Comparison of ENCODE assay signal across 10 mouse cellular contexts in genomic region chr10:10184386-10184785, GRCm38 (mm10).
DNase-seq lines count a peak whose midpoint lies in the region; ATAC-seq lines count a peak whose summit lies in the region.
"Had no signal": no experiment of that assay in that cellular context is flagged by ENCODE, and none has a peak within 500 bp of the region (broad histone marks: within the 10 kb centered on the region; RNA-seq: fewer than 3 reads in every experiment).

No protein-coding gene starts in this region.

- no peaks in the 10 kb centered on the region for H3K36me3 ChIP-seq in lung, embryonic 15.5 days
- H3K36me3 ChIP-seq in hindbrain, embryonic 10.5 days = no peaks in the 10 kb centered on the region
- H3K36me3 ChIP-seq in midbrain, embryonic 16.5 days (ENCODE audit: control insufficient read depth, insufficient read depth, low read length) = no peaks in the 10 kb centered on the region
- H3K36me3 ChIP-seq: midbrain, embryonic 12.5 days had no signal

- no peak for DNase-seq in lung, postnatal 14 days
- DNase-seq in thymus, postnatal 36 days = peak; percentile 43 to 55
- no peak for DNase-seq in hindbrain, embryonic 10.5 days (ENCODE audit: low spot score)
- DNase-seq in urinary bladder, adult 2 months (ENCODE audit: low spot score) = no peak
- DNase-seq: kidney, adult 9 months had no signal

- 52% methylated on average over 5 of the region's 5 CpGs for WGBS in lung, embryonic 15.5 days
- WGBS in hindbrain, embryonic 10.5 days = 73% methylated on average over 5 of the region's 5 CpGs
- 73% methylated on average over 5 of the region's 5 CpGs for WGBS in midbrain, embryonic 16.5 days

- no peaks in the 10 kb centered on the region for H3K9me3 ChIP-seq in lung, embryonic 15.5 days
- H3K9me3 ChIP-seq in hindbrain, embryonic 10.5 days = no peaks in the 10 kb centered on the region
- no peaks in the 10 kb centered on the region for H3K9me3 ChIP-seq in midbrain, embryonic 16.5 days (replicated peaks; ENCODE audit: control insufficient read depth, low read length, poor library complexity, severe bottlenecking)
- H3K9me3 ChIP-seq: midbrain, embryonic 12.5 days had no signal

- no peaks in the 10 kb centered on the region for H3K4me1 ChIP-seq in lung, embryonic 15.5 days
- H3K4me1 ChIP-seq in hindbrain, embryonic 10.5 days (replicated peaks) = no peaks in the 10 kb centered on the region
- no peaks in the 10 kb centered on the region; the same call in 1 of the 2 replicates for H3K4me1 ChIP-seq in midbrain, embryonic 16.5 days (ENCODE audit: control insufficient read depth, insufficient read depth, low read length)
- H3K4me1 ChIP-seq: midbrain, embryonic 12.5 days had no signal

- H3K27me3 ChIP-seq in lung, embryonic 15.5 days = no peaks in the 10 kb centered on the region
- no peaks in the 10 kb centered on the region for H3K27me3 ChIP-seq in hindbrain, embryonic 10.5 days (ENCODE audit: insufficient read depth, poor library complexity, severe bottlenecking)
- H3K27me3 ChIP-seq in midbrain, embryonic 16.5 days (ENCODE audit: control insufficient read depth, insufficient read depth, low read depth, low read length) = no peaks in the 10 kb centered on the region
- H3K27me3 ChIP-seq: midbrain, embryonic 12.5 days had no signal

- no peak overlapping the region for H3K4me3 ChIP-seq in lung, embryonic 15.5 days
- H3K4me3 ChIP-seq in hindbrain, embryonic 10.5 days = no peak overlapping the region
- H3K4me3 ChIP-seq in midbrain, embryonic 16.5 days (ENCODE audit: low read depth, low read length) = no peak overlapping the region
- H3K4me3 ChIP-seq: midbrain, embryonic 12.5 days had no signal

- H3K9ac ChIP-seq in lung, embryonic 15.5 days = no peak overlapping the region
- H3K9ac ChIP-seq in midbrain, embryonic 16.5 days (ENCODE audit: low read depth, low read length) = no peak overlapping the region
- H3K9ac ChIP-seq: midbrain, embryonic 12.5 days had no signal

- H3K4me2 ChIP-seq in lung, embryonic 15.5 days = no peak overlapping the region
- no peak overlapping the region for H3K4me2 ChIP-seq in midbrain, embryonic 16.5 days (ENCODE audit: low read length)
- H3K4me2 ChIP-seq: midbrain, embryonic 12.5 days had no signal

- 0 out of 2 replicates have a peak overlapping the region, but pooled peaks have one; percentile 15 for H3K27ac ChIP-seq in lung, embryonic 15.5 days
- no peak overlapping the region for H3K27ac ChIP-seq in hindbrain, embryonic 10.5 days
- H3K27ac ChIP-seq in midbrain, embryonic 16.5 days (ENCODE audit: low read length) = no peak overlapping the region
- H3K27ac ChIP-seq: midbrain, embryonic 12.5 days had no signal

- no peak for ATAC-seq in lung, embryonic 15.5 days (ENCODE audit: borderline replicate concordance, extremely low read depth, low FRiP score, low TSS enrichment)
- ATAC-seq in erythroid progenitor cell, adult 5-6 weeks (replicated peaks; ENCODE audit: low FRiP score, poor library complexity, severe bottlenecking) = 0 out of 2 replicates have a peak, but pooled peaks have one; percentile 42
- ATAC-seq in megakaryocyte, adult 5-6 weeks (ENCODE audit: poor library complexity, severe bottlenecking) = peak; percentile 86
- no peak for ATAC-seq in midbrain, embryonic 16.5 days

Comparison
In these comparisons a context has a peak if more than half of its experiments do, and no peak if none do; other contexts are left out.
1. ATAC-seq: peak in erythroid progenitor cell, adult 5-6 weeks (single experiment) and megakaryocyte, adult 5-6 weeks (single experiment); none in lung, embryonic 15.5 days (single experiment) and midbrain, embryonic 16.5 days (single experiment).
2. DNase-seq: peak in thymus, postnatal 36 days (2 of 2); none in lung, postnatal 14 days (single experiment), hindbrain, embryonic 10.5 days (single experiment) and urinary bladder, adult 2 months (single experiment).